Mouse (Mus musculus) heart, adult 18-20 months (tissue): ENCODE data around the gene Arhgef12. TPM values are rescaled to one million over a fixed set of nuclear protein-coding genes. Genes with fewer than 3 reads are reported as not detected.
"Not testable (repeated sequence)": the region's sequence is repeated elsewhere in the genome, so short reads cannot be mapped to it uniquely, and the experiment has no call there.

Experiments used
- DNase-seq, 2 experiments: peaks; one replicate each; pipeline ENCODE4 v3.0.0; 2021 to 2022; ENCODE audit warnings: mixed read lengths in 1 of 2
- total RNA-seq, 2 experiments: library from RNA; stranded (reverse); gene quantifications; 2 replicates each; pipeline ENCODE4 v1.2.3; 2021

Arhgef12 gene
- total RNA-seq, 2 experiments from 2014 or later = 119 to 128 TPM

DNA sequence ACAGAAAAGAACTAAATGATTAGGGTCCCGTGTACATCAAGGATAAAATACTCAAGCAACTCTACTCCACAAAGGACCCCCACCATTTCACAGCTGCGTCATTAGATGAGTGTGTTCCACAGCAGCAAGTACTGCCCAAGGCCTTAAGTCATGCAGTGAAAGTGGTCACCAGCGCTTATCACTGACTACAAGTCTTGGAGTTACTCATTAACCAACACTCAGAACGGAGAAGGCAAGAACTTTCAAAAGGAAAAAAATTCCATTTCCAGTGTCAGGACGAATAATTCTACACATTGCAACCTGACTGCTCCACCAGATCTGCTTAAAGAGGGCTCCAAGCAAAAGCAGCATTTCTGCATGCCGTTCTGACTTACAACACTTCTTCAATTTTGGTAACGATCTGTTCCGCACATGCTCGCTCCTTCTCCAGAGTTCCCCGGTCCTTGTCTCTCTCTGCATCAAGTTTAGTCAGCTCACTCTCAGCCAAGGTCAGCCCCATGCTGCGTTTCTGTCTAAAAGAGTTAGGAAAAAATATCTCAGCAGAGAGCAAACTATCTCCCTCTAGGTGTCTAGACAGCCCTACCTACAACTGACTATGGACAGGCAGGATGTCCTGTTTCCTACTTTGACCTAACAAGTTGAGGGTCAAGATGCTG is 106.3 kb downstream of the Arhgef12 start:
- no peak for DNase-seq

DNA sequence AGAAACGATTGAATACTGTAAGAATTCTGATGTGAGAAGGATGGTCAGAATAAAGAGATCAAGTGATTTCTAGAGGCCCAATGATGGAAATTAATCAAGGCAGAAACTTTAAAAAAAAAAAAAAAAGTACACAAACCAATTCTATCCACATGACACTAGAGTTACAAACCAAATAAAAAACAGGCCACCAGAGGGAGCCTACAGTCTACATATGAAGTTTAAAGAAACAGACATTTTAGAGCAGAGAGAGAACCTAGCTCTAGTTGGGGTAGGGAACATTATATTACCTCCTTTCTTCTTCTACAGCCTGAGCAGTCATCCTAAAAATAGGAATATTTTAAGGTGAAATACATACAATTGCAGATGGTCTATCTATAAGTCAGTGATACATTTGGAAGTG is 107.0 kb downstream of the Arhgef12 start:
- DNase-seq = peak; percentile 66 to 82

- DNase-seq = peak; percentile 42 to 67
These were observed 109.5 kb downstream of the Arhgef12 start for GRCm38 (mm10) chr9:42997526-42997925.

DNA sequence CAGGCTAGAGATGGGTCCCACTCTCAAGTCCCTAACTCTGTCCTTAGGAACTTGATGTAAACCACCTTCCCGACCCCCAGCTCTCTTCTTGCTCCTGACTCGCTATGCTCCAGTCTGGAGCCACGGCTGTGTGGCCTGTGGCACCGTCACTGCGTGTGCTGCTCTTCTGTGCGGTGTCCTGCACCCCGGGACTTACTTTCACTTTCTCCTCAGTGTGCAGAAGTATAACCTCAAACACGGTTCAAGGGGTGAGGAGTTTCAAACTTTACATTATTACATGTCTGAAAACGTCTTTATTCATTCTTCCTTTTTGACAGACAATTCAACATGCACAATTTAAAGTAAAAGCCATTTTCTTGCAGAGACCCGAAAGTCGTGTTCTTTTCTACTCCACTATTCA is 111.7 kb downstream of the Arhgef12 start:
- no peak for DNase-seq

DNA sequence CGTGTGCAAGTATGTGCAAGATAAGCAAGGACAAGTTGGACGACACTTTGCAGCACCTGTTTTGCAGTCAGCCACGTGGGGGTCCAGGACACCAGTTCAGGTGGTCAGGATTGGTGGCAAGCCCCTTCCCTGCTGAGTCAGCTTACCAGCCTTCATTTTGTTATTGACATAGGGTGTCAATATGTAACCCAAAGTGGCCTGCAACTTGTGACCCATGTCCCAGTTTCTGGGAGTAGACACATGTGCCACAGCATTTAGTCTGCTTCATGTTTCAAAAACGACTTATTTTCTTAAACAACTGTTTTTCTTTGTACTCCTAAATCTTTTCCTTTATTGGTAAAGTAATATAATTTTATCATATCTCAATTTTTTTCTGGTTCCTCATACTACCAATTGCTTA is 112.3 kb downstream of the Arhgef12 start:
- no peak for DNase-seq

GRCm38 (mm10) chr9:42993659-42994058 is 113.4 kb downstream of the Arhgef12 start:
- DNase-seq = no peak

GRCm38 (mm10) chr9:42987988-42988387 is 119.1 kb downstream of the Arhgef12 start:
- DNase-seq = no peak

GRCm38 (mm10) chr9:42968894-42969521 is 138.0 kb downstream of the Arhgef12 start:
- no peak for DNase-seq

DNA sequence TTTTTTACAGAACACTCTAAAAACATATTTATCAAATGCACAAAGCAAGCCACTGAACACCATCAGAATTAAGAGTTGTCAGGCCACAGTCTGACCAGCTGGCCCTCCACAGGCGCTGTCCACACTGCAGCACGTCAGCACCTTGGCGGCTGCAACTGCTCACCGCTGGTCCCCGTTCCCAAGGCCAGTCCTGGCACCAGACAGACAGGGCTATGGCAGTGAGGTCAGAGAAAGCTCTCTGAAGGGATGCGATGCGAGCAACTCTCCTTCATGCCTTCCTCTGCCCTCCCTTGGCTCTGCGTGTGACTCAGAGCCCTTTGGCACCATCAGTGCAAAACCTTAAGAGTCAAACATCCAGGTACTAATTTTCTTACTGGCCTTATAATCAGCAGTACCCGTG is 139.3 kb downstream of the Arhgef12 start:
- DNase-seq = no peak

- DNase-seq = not testable (repeated sequence)
These were observed 142.2 kb downstream of the Arhgef12 start for GRCm38 (mm10) chr9:42964809-42965208.

- no peak for DNase-seq
These were observed 142.7 kb downstream of the Arhgef12 start for GRCm38 (mm10) chr9:42964366-42964765.

- no peak for DNase-seq
These were observed 144.5 kb downstream of the Arhgef12 start for GRCm38 (mm10) chr9:42962506-42962905.

GRCm38 (mm10) chr9:42958401-42958800 is 148.6 kb downstream of the Arhgef12 start:
- DNase-seq = no peak

- no peak for DNase-seq
These were observed 158.7 kb downstream of the Arhgef12 start for GRCm38 (mm10) chr9:42948381-42948780.

DNA sequence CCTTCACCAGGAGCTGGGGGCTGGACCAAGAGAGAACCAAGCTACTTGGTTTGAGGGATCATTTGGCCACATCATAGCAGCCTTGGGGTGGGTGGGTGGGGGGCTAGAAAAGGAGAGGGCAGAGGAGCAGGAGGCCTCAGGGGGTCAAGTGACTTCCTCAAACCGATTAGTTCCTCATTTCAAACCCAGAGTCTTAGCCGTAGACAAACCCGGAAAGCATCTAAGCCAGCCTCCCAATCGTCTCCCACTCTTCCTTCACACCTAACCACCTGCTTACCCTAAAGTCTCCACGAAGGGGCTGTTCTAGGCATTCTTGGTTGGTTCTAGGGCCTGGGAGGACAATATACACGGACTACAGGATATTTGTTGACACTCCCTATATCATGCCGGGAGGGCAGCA is 161.9 kb downstream of the Arhgef12 start:
- DNase-seq = no peak

GRCm38 (mm10) chr9:42944536-42945006 is 162.5 kb downstream of the Arhgef12 start:
- peak; percentile 82 to 91 for DNase-seq

DNA sequence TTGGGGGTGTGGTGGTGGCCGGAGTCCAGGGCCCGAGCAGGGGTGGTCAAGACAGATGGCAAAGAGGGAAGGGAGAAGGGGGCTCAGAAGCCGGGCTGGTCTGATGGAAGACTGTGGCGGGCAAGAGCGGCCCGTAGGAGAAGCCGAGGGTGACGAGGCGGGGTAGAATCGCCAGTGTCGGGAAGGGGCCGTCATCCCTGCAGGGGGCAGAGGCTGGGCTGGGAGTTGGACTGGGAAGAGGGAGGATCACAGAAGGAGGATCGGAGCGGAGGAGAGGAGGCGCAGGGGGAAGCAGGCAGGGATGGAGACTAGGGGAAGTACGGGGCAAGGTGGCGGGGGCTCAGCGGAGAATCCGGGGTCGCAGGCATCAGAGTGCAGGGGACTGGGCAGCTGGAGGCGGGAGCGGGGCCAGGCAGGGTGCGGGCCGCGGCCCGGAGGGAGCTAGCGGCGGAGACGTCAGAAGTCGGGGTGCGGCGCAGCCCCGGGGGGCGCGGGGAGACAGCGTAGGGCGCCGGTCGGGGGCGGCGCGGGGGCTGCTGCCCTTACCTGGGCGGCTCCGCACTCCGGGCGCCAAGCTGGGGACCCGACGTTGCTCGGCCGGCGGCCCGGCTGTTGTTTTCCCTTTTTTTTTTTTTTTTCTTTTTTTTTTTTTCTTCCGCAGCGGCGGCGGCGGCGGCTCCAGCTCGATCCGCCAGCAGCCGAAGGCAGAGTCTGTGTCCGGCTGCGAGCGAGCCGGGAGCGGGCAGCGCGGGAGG is 163.1 kb downstream of the Arhgef12 start, which contains the start of gene Grik4:
TSS of gene Grik4 (minus strand) at position 713 of the 755 bp plus-strand sequence.
- peak in 1 of 2 experiments; percentile 10 for DNase-seq

DNA sequence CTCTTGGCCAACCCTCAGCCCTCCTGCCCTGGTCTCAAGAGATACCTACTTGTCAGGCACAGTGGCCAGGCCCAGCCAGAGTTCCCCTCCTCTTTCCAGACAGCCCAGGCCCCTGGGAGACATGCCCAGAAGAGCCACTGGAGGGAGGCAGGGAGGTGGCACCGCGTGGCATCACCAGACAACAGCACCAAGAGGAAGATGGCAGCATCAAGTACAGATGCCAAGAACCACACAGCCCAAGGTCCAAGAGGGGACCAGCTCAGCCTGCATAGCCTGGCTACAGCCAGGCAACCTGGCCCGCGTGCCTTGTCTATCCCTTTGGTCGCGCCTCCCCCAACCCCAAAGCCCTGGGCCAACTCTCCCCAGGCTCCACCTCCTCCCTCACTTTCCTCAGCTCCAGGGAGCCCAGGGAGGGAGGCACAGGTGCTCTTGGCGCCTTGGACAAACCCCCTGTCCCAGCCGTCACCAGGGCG is 163.9 kb downstream of the Arhgef12 start:
- DNase-seq = no peak

- no peak for DNase-seq
These were observed 164.9 kb downstream of the Arhgef12 start for GRCm38 (mm10) chr9:42942148-42942547.

GRCm38 (mm10) chr9:42932146-42932545 is 174.9 kb downstream of the Arhgef12 start:
- DNase-seq = no peak

DNA sequence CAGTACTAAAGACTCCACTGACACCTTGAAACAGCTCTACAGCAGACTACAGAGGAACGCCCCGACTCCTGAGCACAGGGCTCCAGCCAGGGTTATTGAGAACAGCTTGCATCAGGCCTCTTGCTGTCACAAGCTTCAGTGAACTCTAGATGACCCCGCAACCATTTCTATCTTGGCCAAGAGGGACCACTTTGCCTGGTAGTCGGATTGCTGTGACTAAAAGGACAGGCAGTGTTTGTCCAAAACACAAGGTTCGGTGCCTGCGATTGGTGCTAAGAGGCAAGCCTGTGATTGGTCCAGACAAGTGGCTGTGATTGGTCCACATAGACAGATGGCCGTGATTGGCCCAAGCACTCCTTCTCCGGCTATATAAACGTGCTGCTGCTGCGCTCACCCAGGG is 179.5 kb downstream of the Arhgef12 start:
- no peak for DNase-seq

- no peak for DNase-seq
These were observed 180.5 kb downstream of the Arhgef12 start for GRCm38 (mm10) chr9:42926564-42926963.

GRCm38 (mm10) chr9:42921830-42922229 is 185.2 kb downstream of the Arhgef12 start:
- DNase-seq = no peak
